Mouse (Mus musculus) heart, postnatal 25 days (tissue): ENCODE measurements at regions not wholly inside any gene's neighbourhood (a gene's known extent, or its start where the extent isn't known, plus 50 kb on each side); places are given as distances from the start of the nearest gene placed in this dataset.

Experiments used
- DNase-seq: peaks from one replicate; pipeline ENCODE4 v3.0.0; 2022; ENCODE audit warnings: low spot score
- intact Hi-C: fragments of 180-260 bp; cut with DNase I; formaldehyde crosslinking; loops from one replicate; pipeline ENCODE4 v1.15.1; 2025

GRCm38 (mm10) chr10:70336741-70337140, 91.8 kb downstream of the Slc16a9 start:
- intact Hi-C loops: no loop called here

GRCm38 (mm10) chr10:70359421-70359820, 80.9 kb upstream of the Fam13c start:
- no peak for DNase-seq
- intact Hi-C loops: no loop called here

More at GRCm38 (mm10) chr10:70336741-70337140, 91.8 kb downstream of the Slc16a9 start:
- no peak for DNase-seq

- intact Hi-C loops: loop anchor here (10.0 kb wide), 1 partner anchor 605 kb away; no protein-coding TSS in a partner anchor
- no peak for DNase-seq
Observed at GRCm38 (mm10) chr10:70359834-70360233, 80.4 kb upstream of the Fam13c start.

- intact Hi-C loops: loop anchor here (10.0 kb wide), 1 partner anchor 602 kb away; no protein-coding TSS in a partner anchor
- no peak for DNase-seq
Observed at GRCm38 (mm10) chr10:70363054-70363453, 77.2 kb upstream of the Fam13c start.

GRCm38 (mm10) chr10:70364218-70364975, 75.9 kb upstream of the Fam13c start:
- intact Hi-C loops: loop anchor here (10.0 kb wide), 1 partner anchor 600 kb away; no protein-coding TSS in a partner anchor

GRCm38 (mm10) chr10:70364976-70365345, 75.3 kb upstream of the Fam13c start:
- intact Hi-C loops: loop anchor here (5.0 to 10.0 kb wide), 2 partner anchors 447 to 600 kb away; no protein-coding TSS in a partner anchor
- DNase-seq: no peak

More at GRCm38 (mm10) chr10:70364218-70364975, 75.9 kb upstream of the Fam13c start:
- DNase-seq: no peak

GRCm38 (mm10) chr10:70365504-70365903, 74.8 kb upstream of the Fam13c start:
- intact Hi-C loops: loop anchor here (5.0 to 10.0 kb wide), 2 partner anchors 447 to 599 kb away; no protein-coding TSS in a partner anchor
- DNase-seq: no peak

- intact Hi-C loops: loop anchor here (1.0 to 10.0 kb wide), 4 partner anchors 138 to 597 kb away; no protein-coding TSS in a partner anchor
- DNase-seq: no peak
Observed at GRCm38 (mm10) chr10:70367866-70368265, 72.4 kb upstream of the Fam13c start.

GRCm38 (mm10) chr10:70368685-70369084, 71.6 kb upstream of the Fam13c start:
- intact Hi-C loops: loop anchor here (1.0 to 10.0 kb wide), 4 partner anchors 138 to 596 kb away; no protein-coding TSS in a partner anchor
- peak; percentile 23 for DNase-seq

- intact Hi-C loops: loop anchor here (5.0 kb wide), 1 partner anchor 70 kb away; the partner anchor contains the start of gene Fam13c
- DNase-seq: no peak
Observed at GRCm38 (mm10) chr10:70372411-70373136, 67.7 kb upstream of the Fam13c start.

GRCm38 (mm10) chr10:70373207-70373606, 67.1 kb upstream of the Fam13c start:
- DNase-seq: no peak
- intact Hi-C loops: loop anchor here (5.0 kb wide), 1 partner anchor 69 kb away; the partner anchor contains the start of gene Fam13c

GRCm38 (mm10) chr10:70373836-70374235, 66.4 kb upstream of the Fam13c start:
- DNase-seq: no peak
- intact Hi-C loops: loop anchor here (5.0 kb wide), 1 partner anchor 68 kb away; the partner anchor contains the start of gene Fam13c

GRCm38 (mm10) chr10:70374726-70375125, 65.6 kb upstream of the Fam13c start:
- DNase-seq: no peak
- intact Hi-C loops: loop anchor here (5.0 kb wide), 1 partner anchor 68 kb away; the partner anchor contains the start of gene Fam13c

GRCm38 (mm10) chr10:70380041-70380651, 60.1 kb upstream of the Fam13c start:
- intact Hi-C loops: no loop called here
- DNase-seq: no peak

- intact Hi-C loops: no loop called here
- no peak for DNase-seq
Observed at GRCm38 (mm10) chr10:70384689-70385088, 55.6 kb upstream of the Fam13c start.

- intact Hi-C loops: no loop called here
- no peak for DNase-seq
Observed at GRCm38 (mm10) chr10:70387729-70388128, 52.6 kb upstream of the Fam13c start.
